Mouse (Mus musculus) ES-Bruce4 (cell line): Measurements from ENCODE around the gene Ccdc187. TPM values are rescaled to one million over a fixed set of nuclear protein-coding genes. Genes with fewer than 3 reads are reported as not detected.

ENCODE experiments used
- H3K27ac ChIP-seq: 2 replicates; pipeline ENCODE4 v1.5.1; 2012; ENCODE audit warnings: low read length, inconsistent platforms; ENCODE audit not compliant: insufficient read depth
- H3K27me3 ChIP-seq: 2 replicates; pipeline ENCODE4 v1.6.1; 2012; ENCODE audit warnings: mild to moderate bottlenecking, low read length, inconsistent platforms; ENCODE audit not compliant: control insufficient read depth, poor library complexity, insufficient read depth, severe bottlenecking
- H3K36me3 ChIP-seq: 2 replicates; pipeline ENCODE4 v1.6.1; 2012; ENCODE audit warnings: inconsistent platforms, mild to moderate bottlenecking, low read length, moderate library complexity; ENCODE audit not compliant: control insufficient read depth, poor library complexity, insufficient read depth, severe bottlenecking
- H3K4me1 ChIP-seq: one replicate; pipeline ENCODE4 v1.8.1; 2011; ENCODE audit warnings: low read length; ENCODE audit not compliant: control insufficient read depth, insufficient read depth
- H3K4me3 ChIP-seq: 2 replicates; pipeline ENCODE4 v1.5.1; 2011; ENCODE audit warnings: low read depth, mild to moderate bottlenecking, low read length
- H3K9ac ChIP-seq: 2 replicates; pipeline ENCODE4 v1.6.1; 2012; ENCODE audit warnings: low read depth, mild to moderate bottlenecking, inconsistent platforms; ENCODE audit not compliant: poor library complexity, severe bottlenecking
- H3K9me3 ChIP-seq: replicated peaks from 2 replicates; pipeline ENCODE4 v1.6.1; 2012; ENCODE audit warnings: mild to moderate bottlenecking, low read length, inconsistent platforms; ENCODE audit not compliant: control insufficient read depth, poor library complexity, insufficient read depth, severe bottlenecking
- CTCF ChIP-seq: IDR thresholded peaks from one replicate; pipeline ENCODE4 v1.8.1; 2011; ENCODE audit warnings: low read depth, low read length
- EP300 ChIP-seq: IDR thresholded peaks from 2 replicates; pipeline ENCODE4 v1.6.1; 2011; ENCODE audit warnings: low read depth, low read length; ENCODE audit not compliant: insufficient read depth
- POLR2A ChIP-seq: IDR thresholded peaks from one replicate; pipeline ENCODE4 v1.8.1; 2011; ENCODE audit warnings: low read length; ENCODE audit not compliant: insufficient read depth
- polyA plus RNA-seq: library from polyadenylated mRNA; stranded (reverse); fragments of >200 nt; gene quantifications from 2 replicates; pipeline ENCODE4 v1.2.4, GENCODE M21; 2011; ENCODE audit warnings: low read depth; ENCODE audit not compliant: missing spikeins, insufficient read depth, insufficient read length

The Ccdc187 gene
- polyA plus RNA-seq, 1 experiment, result 0.06 TPM

DNA sequence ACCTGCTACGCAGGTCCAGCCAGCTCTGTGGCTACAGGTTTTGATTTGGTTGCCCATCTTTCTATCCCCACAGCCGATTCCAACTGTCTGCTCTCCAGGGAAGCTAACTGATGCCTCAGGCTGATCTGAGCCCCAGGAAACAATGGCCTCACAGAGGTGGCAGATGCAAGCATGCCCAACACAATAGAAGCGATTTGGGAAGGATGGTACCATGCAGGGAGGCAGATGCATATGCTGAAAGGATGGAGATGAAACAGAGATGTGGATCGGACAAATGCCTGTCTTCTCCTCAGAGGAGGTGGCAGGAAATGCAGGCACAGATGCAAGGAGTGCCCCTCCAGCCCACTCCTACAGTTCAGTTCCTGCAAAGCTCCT lies 4.5 kb upstream of the Ccdc187 start:
- TF ChIP-seq CTCF (no peak), EP300 (peak; percentile 81), POLR2A (no peak)
- no peaks in the 10 kb centered on the region for H3K36me3 ChIP-seq
- peaks cover 10% of the 10 kb centered on the region for H3K4me1 ChIP-seq
- no peak overlapping the region for H3K9ac ChIP-seq
- no peak overlapping the region for H3K4me3 ChIP-seq
- no peaks in the 10 kb centered on the region for H3K27me3 ChIP-seq
- no peaks in the 10 kb centered on the region for H3K9me3 ChIP-seq
- peak overlapping the region; percentile 27 for H3K27ac ChIP-seq

DNA sequence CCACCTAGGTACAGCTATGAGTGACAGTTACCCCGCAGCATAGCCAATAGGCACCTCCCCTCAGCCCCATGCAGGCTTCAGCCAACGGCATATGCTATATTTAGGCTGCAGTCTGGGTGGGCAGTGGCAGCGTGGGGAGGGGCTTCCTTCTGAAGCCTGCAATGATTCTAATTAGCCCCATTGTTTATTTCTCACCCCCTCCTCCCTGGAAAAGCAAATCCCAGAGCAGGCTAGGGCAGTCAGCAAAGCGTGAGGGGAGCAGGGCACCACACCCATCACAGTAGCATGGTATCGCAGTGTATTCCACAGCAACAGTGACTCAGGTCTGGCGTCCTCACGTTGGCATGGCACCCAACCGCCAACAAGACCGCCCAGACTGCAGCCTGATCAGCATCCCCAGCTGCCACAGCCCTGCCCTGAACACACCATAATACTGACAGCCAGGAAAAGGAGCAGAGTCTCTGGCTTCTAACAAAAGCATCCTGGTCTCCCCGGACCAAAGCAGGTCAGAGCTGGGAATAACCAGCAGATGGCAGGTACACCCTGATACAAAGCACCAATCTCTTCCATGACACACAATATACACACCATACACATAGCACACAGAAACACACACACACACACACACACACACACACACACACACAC lies 4.0 kb upstream of the Ccdc187 start:
- Histone ChIP-seq H3K27me3 (no peaks in the 10 kb centered on the region), H3K36me3 (no peaks in the 10 kb centered on the region), H3K9ac (no peak overlapping the region), H3K9me3 (no peaks in the 10 kb centered on the region), H3K4me1 (peaks cover 10% of the 10 kb centered on the region), H3K27ac (peak overlapping the region; percentile 27), H3K4me3 (no peak overlapping the region)
- TF ChIP-seq EP300, result peak; percentile 72; the same call in 1 of the 2 replicates
- TF ChIP-seq POLR2A, result no peak

DNA sequence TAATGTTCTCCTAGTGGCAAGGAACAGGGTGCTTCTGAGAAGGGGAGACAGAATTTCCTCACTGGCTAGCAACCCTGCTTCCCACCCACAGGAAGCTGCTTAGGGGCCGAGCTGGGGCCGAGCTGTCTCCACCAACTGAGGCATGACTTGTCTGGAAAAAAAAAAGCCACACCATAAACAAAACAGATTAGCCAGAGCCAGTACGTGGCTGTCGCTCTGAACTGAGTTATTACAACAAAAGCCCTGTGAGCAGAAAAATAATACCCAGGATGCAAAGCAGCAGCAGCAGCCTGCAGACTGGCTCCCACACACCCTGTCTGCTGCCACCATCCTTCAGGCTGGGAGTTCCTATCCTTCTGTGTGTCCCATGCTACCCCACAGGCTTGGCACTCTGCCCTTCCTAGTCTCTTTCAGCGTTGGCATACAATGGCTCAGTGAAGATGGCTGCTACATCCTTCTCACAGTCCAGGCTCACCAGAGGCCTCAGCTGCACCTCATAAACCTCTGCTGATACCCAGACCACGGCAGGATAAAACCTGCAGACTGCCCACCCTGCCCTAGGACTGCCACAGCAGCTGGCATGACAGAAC lies 2.3 kb upstream of the Ccdc187 start:
- Histone ChIP-seq H3K36me3 (no peaks in the 10 kb centered on the region), H3K27ac (no peak overlapping the region), H3K4me1 (peaks cover 10% of the 10 kb centered on the region), H3K27me3 (no peaks in the 10 kb centered on the region), H3K4me3 (no peak overlapping the region), H3K9ac (no peak overlapping the region), H3K9me3 (no peaks in the 10 kb centered on the region)
- no peak for TF ChIP-seq POLR2A
- TF ChIP-seq CTCF, result no peak
- no peak for TF ChIP-seq EP300

DNA sequence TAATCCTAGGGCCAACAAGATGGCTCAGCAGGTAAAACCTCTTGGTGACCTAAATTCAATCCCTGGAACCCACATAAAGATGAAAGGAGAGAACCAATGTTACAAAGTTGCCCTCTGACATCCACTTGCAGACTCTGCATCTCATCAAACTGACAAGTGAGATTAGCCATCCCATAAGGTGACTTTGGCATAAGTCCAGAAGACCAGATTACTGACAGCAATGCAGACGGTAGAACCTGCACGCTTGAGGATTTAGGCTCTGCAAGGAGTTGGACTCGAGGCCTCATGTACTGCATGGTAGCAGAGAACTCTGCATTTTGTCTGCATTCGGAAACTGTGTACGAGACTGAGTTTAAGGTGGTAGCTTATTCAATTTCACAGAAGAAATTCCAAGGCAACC lies 4.2 kb downstream of the Ccdc187 start:
- Histone ChIP-seq H3K27me3 (no peaks in the 10 kb centered on the region), H3K9ac (no peak overlapping the region), H3K9me3 (no peaks in the 10 kb centered on the region), H3K36me3 (no peaks in the 10 kb centered on the region), H3K27ac (no peak overlapping the region), H3K4me3 (no peak overlapping the region), H3K4me1 (no peaks in the 10 kb centered on the region)
- TF ChIP-seq EP300 (no peak), POLR2A (no peak), CTCF (no peak)

DNA sequence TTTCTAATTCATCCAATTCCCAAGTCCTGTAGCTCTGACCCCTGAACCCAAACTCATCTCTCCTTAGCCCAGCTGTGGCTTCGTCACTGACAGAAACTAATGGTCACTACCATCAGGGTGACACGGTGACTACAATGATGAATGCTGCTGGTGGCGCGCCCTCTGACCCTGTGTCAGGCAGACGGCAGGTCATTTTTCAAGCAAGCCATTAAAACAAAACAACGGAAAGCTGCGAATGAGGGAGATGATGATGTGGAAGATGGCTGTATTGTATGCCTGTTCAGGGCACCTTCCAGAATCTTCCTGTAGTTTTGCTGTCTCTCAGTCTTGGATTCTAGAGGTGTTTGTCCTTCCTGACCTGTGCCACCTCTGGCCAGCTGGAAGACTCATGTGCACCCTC lies 8.0 kb downstream of the Ccdc187 start:
- Histone ChIP-seq H3K9me3 (no peaks in the 10 kb centered on the region), H3K36me3 (no peaks in the 10 kb centered on the region), H3K9ac (no peak overlapping the region), H3K27me3 (no peaks in the 10 kb centered on the region), H3K4me3 (no peak overlapping the region), H3K27ac (no peak overlapping the region), H3K4me1 (no peaks in the 10 kb centered on the region)
- TF ChIP-seq EP300, result no peak

DNA sequence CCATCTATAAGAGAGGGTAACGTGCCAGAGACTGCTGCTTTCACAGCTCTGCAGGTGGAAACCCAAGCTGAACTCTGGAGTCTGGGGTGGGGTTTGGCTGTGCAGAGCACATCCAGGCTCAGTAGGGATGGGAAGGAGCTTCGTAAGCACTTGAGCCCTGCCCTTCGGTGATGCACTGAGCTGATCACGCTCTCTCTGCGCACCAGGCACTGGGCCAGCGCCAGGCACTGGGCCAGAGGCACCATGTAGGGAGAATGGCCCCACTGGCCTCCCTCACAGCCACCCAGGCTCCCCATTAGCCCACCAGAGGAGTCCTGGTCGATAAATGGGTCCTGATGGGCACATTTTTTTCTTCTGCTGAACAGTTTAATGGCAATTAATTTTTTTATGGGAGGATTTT lies 8.6 kb downstream of the Ccdc187 start:
- TF ChIP-seq POLR2A (no peak), EP300 (no peak), CTCF (no peak)
- Histone ChIP-seq H3K9me3 (no peaks in the 10 kb centered on the region), H3K27me3 (no peaks in the 10 kb centered on the region), H3K4me3 (no peak overlapping the region), H3K4me1 (no peaks in the 10 kb centered on the region), H3K9ac (no peak overlapping the region), H3K36me3 (no peaks in the 10 kb centered on the region), H3K27ac (no peak overlapping the region)
